Comparison of ENCODE assay signal across 22 mouse cellular contexts in genomic region chr3:114736426-114736825, GRCm38 (mm10).
"Had no signal": no experiment of that assay in that cellular context is flagged by ENCODE, and none has a peak within 500 bp of the region (broad histone marks: within the 10 kb centered on the region; RNA-seq: fewer than 3 reads in every experiment).

No protein-coding gene starts in this region.

- DNase-seq: layer of hippocampus, adult 9-11 months; liver; liver, embryonic 13.5 days; lung, embryonic 14.5 days; right cerebral cortex, adult 18-20 months; right cerebral cortex, postnatal 14 days; right cerebral cortex, postnatal 4 days; thymus, adult 2 months; thymus, postnatal 14 days; thymus, postnatal 4 days had no signal

- H3K36me3 ChIP-seq: limb, embryonic 10.5 days; limb, embryonic 13.5 days; liver, embryonic 13.5 days; midbrain, embryonic 12.5 days; midbrain, embryonic 15.5 days; neural tube, embryonic 12.5 days; neural tube, embryonic 15.5 days had no signal

- ATAC-seq: inflammation-experienced regulatory T-cells, adult 6 months; intestine, embryonic 16.5 days; lung, postnatal 0 days; midbrain, embryonic 15.5 days had no signal

- H3K9me3 ChIP-seq: limb, embryonic 10.5 days; limb, embryonic 13.5 days; liver, embryonic 13.5 days; midbrain, embryonic 12.5 days; midbrain, embryonic 15.5 days; neural tube, embryonic 12.5 days; neural tube, embryonic 15.5 days had no signal

- H3K4me3 ChIP-seq: layer of hippocampus, adult 2 months; limb, embryonic 10.5 days; limb, embryonic 13.5 days; liver, embryonic 13.5 days; midbrain, embryonic 12.5 days; midbrain, embryonic 15.5 days; neural tube, embryonic 12.5 days; neural tube, embryonic 15.5 days had no signal

- H3K27ac ChIP-seq: layer of hippocampus, adult 2 months; limb, embryonic 10.5 days; limb, embryonic 13.5 days; liver, embryonic 13.5 days; macrophage; midbrain, embryonic 12.5 days; midbrain, embryonic 15.5 days; neural tube, embryonic 12.5 days; neural tube, embryonic 15.5 days; stomach, postnatal 0 days had no signal

- H3K9ac ChIP-seq: limb, embryonic 13.5 days; liver, embryonic 13.5 days; lung, embryonic 14.5 days; midbrain, embryonic 12.5 days; midbrain, embryonic 15.5 days; neural tube, embryonic 12.5 days; neural tube, embryonic 15.5 days had no signal

- H3K4me1 ChIP-seq: limb, embryonic 10.5 days; limb, embryonic 13.5 days; liver, embryonic 13.5 days; midbrain, embryonic 12.5 days; midbrain, embryonic 15.5 days; neural tube, embryonic 12.5 days; neural tube, embryonic 15.5 days had no signal

- H3K27me3 ChIP-seq: limb, embryonic 13.5 days; liver, embryonic 13.5 days; midbrain, embryonic 12.5 days; midbrain, embryonic 15.5 days; neural tube, embryonic 12.5 days; neural tube, embryonic 15.5 days had no signal

- H3K4me2 ChIP-seq: limb, embryonic 13.5 days; liver, embryonic 13.5 days; lung, embryonic 14.5 days; midbrain, embryonic 12.5 days; midbrain, embryonic 15.5 days; neural tube, embryonic 12.5 days; neural tube, embryonic 15.5 days had no signal
